Mouse (Mus musculus) ES-CJ7 (cell line): Measurements from ENCODE around the gene Uba6.
A peak's percentile ranks its signal among the peaks of the same experiment; 100 is the strongest.

ENCODE experiments used
- DNase-seq: peaks from one replicate; pipeline ENCODE4 v3.0.0; 2011; ENCODE audit warnings: low read depth, low spot score

Uba6 gene

DNA sequence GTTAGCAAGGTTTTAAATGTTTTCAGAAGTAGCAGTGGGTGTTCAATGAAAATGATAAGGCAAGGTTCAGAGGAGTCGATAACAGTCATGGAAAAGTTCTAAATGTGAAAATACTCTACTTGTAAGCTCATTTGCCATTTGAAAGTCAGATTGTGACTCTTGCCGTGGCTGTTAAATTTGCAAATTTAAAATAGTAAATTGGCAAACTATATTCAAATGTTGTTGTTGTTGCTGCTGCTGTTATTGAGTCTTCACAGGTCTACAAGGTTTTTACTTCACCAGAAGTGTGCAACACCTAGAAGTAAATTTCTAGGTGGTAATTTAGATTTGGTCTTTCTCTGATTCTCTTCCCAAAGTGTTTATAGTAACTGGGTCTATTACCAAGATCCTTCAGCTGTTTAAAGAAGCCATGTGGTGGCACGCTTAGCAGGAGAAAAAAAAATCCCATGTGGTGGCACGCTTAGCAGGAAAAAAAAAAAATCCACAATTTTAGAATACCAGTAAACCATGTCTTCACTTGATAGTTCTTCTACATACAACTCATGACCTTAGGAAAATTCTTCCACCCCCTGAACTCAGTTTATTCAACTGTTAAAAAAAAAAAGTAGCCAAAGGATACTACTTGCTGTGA lies 99.7 kb downstream of the Uba6 start:
- no peak for DNase-seq

GRCm38 (mm10) chr5:86071538-86071937 lies 101.1 kb downstream of the Uba6 start, which contains the start of gene Stap1:
Stap1 (plus strand) TSS chr5:86071746.
- DNase-seq = no peak

DNA sequence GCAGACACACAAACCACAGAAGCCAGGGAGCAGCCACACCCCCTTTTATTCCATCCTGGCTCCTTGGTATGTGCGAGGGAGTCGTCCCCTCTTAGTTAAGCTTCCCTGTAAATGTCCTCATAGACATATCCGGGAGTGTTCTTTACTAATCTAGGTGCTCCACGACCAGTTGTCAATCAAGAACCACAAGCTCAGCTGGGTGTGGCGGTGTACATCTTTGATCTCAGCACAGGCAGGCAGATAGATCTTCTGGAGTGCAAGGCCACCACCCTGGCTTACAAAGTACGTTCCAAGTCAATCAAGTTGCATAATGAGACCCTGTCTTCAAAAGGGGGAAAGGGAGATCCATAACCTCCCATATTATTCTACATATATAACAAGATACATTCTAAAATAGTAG lies 103.5 kb downstream of the Uba6 start:
- DNase-seq = no peak

GRCm38 (mm10) chr5:86068451-86068850 lies 104.2 kb downstream of the Uba6 start:
- DNase-seq = no peak

DNA sequence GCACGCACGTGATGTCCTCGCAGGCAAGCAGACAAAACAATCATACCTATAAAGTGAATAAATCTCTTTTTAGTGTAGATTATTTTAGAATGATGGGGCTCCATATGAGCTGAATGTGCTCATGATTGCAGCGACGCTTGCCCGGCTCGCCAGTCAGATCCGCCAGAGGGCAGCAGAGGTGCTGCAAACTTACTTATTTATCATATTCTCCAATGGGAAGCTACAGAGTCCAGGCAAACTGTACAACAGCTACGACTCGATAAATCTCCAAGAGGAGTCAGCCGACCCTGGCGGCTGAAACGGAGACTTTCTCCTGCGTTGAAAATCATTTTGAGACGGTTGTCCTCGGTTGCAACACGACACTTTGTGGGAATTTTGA lies 106.1 kb downstream of the Uba6 start:
- DNase-seq = peak; percentile 90

DNA sequence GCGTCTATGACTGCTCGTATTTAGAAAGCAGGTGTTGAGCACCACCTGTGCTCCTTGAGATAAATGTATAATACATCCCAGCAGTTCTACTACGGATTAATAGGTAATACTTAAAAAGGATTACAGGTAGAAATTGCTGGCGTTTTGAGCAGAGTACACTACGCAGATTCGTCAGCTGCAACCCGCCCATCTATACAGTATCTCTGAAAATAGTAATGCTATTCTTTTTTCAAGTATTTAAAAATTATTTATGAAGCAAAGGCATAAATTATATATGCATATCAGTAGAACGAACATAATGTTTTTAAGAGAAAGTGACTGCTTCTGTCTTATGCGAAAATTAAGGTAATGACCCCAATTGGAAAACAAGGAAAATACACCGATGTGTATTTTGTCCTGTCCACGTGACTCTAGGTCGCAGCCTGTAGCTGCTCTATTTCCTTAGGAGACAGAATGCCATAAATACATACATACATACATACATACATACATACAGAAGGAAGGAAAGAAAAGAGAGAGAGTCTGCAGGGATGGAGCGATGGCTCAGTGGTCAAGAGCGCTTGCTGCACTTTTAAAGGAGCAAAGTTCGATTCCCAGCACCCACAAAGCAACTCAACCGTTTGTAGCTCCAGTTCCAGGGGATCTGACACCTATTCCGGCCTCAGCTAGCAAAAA lies 106.6 kb downstream of the Uba6 start:
- no peak for DNase-seq

- peak; percentile 98 for DNase-seq
Observed at GRCm38 (mm10) chr5:86065101-86065875, 107.3 kb downstream of the Uba6 start, which contains the start of gene Cenpc1. Cenpc1 (minus strand) TSS chr5:86065583.

GRCm38 (mm10) chr5:86063501-86063900 lies 109.1 kb downstream of the Uba6 start:
- DNase-seq = peak; percentile 6
